Mouse (Mus musculus) lung, adult 2 months (tissue): ENCODE measurements around the gene Prr14.
"Not testable (repeated sequence)": the region's sequence is repeated elsewhere in the genome, so short reads cannot be mapped to it uniquely, and the experiment has no call there.

Source experiments
- CTCF ChIP-seq: fragments of 200-500 bp; IDR thresholded peaks from 2 replicates; pipeline ENCODE4 v1.5.1; 2011; ENCODE audit warnings: mild to moderate bottlenecking, low read length, control low read depth; ENCODE audit not compliant: insufficient read depth
- POLR2A ChIP-seq: fragments of 200-500 bp; IDR thresholded peaks from 2 replicates; pipeline ENCODE4 v1.6.1; 2011; ENCODE audit warnings: low read depth, mild to moderate bottlenecking, control low read depth, low read length, borderline replicate concordance; ENCODE audit errors: extremely low read depth

GRCm38 (mm10) chr7:127459311-127459710 lies at the start of gene Prr14:
- not testable (repeated sequence) for TF ChIP-seq CTCF, POLR2A
